Mouse (Mus musculus): Measurements from ENCODE around the gene Fut2. TPM values are rescaled to one million over a fixed set of nuclear protein-coding genes. Genes with fewer than 3 reads are reported as not detected.

Gene Fut2
- total and polyA plus RNA-seq, 3 experiments = not detected

GRCm38 (mm10) chr7:45626571-45627076 lies 39.6 kb downstream of the Fut2 start:
- Histone ChIP-seq H3K36me3 (replicated peaks in 1 of 2; ENCODE audit: control insufficient read depth in 1 of 2, insufficient read depth in 1 of 2, low read length in 1 of 2) (peaks cover 0 to 21% of the 10 kb centered on the region in 2 experiments), H3K79me2 (replicated peaks; ENCODE audit: control insufficient read depth, extremely low read depth, insufficient read depth, poor library complexity, severe bottlenecking) (no peaks in the 10 kb centered on the region)
- dilution Hi-C loops (cut with MboI; ENCODE audit: extremely low pct_ligation_motif_present, extremely low pct_unique_long_range_greater_than_20kb, low sequenced_read_pairs) = no loop called here

GRCm38 (mm10) chr7:45625481-45625880 lies 40.7 kb downstream of the Fut2 start:
- H3K27me3 ChIP-seq (replicated peaks) = no peaks in the 10 kb centered on the region
- H3K79me2 ChIP-seq (replicated peaks; ENCODE audit: control insufficient read depth, extremely low read depth, insufficient read depth, poor library complexity, severe bottlenecking) = no peaks in the 10 kb centered on the region
- H3K9ac ChIP-seq (ENCODE audit: insufficient read depth, low read depth) = no peak overlapping the region
- H3K4me1 ChIP-seq (ENCODE audit: control insufficient read depth in 1 of 2, insufficient read depth in 2 of 2) = peaks cover 2 to 11% of the 10 kb centered on the region in 2 experiments; a peak in 3 of 4 replicates
- H3K4me2 ChIP-seq (ENCODE audit: insufficient read depth, low read depth, poor library complexity, severe bottlenecking) = no peak overlapping the region
- no peak overlapping the region for H3K4me3 ChIP-seq (replicated peaks in 1 of 3; ENCODE audit: low read depth in 2 of 3, low read length in 2 of 3, poor library complexity in 1 of 3)
- DNase-seq (ENCODE audit: extremely low read depth) = no peak
- no peak overlapping the region for H3K27ac ChIP-seq (ENCODE audit: insufficient read depth, low read depth)
- no peak for TF ChIP-seq RAD21 (IDR thresholded peaks at IDR 0.05; ENCODE audit: low read depth, low read length)
- no peak for TF ChIP-seq RCOR1 (conservative IDR thresholded peaks at IDR 0.05; ENCODE audit: low read depth, low read length)
- TF ChIP-seq POLR2AphosphoS2 (IDR thresholded peaks at IDR 0.05; ENCODE audit: low read depth, low read length) = no peak
- no peak for TF ChIP-seq NELFE (IDR thresholded peaks at IDR 0.05; ENCODE audit: low read depth, low read length)
- no peak for TF ChIP-seq ZKSCAN1 (IDR thresholded peaks at IDR 0.05; ENCODE audit: borderline replicate concordance, low read depth, low read length)
- TF ChIP-seq ZNF384 (IDR thresholded peaks at IDR 0.05; ENCODE audit: low read depth, low read length) = no peak
- no peak for TF ChIP-seq NRF1 (IDR thresholded peaks at IDR 0.05; ENCODE audit: low read depth, low read length)
- TF ChIP-seq TCF12 (IDR thresholded peaks at IDR 0.05; ENCODE audit: low read depth, low read length) = no peak
- TF ChIP-seq TBP (conservative IDR thresholded peaks at IDR 0.05; ENCODE audit: low read depth, low read length) = no peak
- no peak for TF ChIP-seq ZC3H11A (IDR thresholded peaks at IDR 0.05; ENCODE audit: low read depth, low read length)
- TF ChIP-seq PAX5 (IDR thresholded peaks at IDR 0.05; ENCODE audit: low read length) = no peak
- TF ChIP-seq MEF2A (IDR thresholded peaks at IDR 0.05; ENCODE audit: borderline replicate concordance, low read depth, low read length) = no peak
- no peak for TF ChIP-seq SIN3A (IDR thresholded peaks at IDR 0.05; ENCODE audit: low read length)
- TF ChIP-seq E2F4 (IDR thresholded peaks at IDR 0.05; ENCODE audit: insufficient replicate concordance, low read depth, low read length) = no peak
- no peak for TF ChIP-seq IRF4 (IDR thresholded peaks at IDR 0.05; ENCODE audit: low read depth, low read length)
- in situ Hi-C loops (cut with MboI; ENCODE audit: low pct_ligation_motif_present, low pct_unique_long_range_greater_than_20kb, low sequenced_read_pairs) = no loop called here
- H3K9me3 ChIP-seq (replicated peaks; ENCODE audit: low read length) = peaks cover 33% of the 10 kb centered on the region
- H3K36me3 ChIP-seq (replicated peaks in 1 of 2; ENCODE audit: control insufficient read depth in 1 of 2, insufficient read depth in 1 of 2, low read length in 1 of 2) = peaks cover 0 to 28% of the 10 kb centered on the region in 2 experiments
- dilution Hi-C loops (cut with MboI; ENCODE audit: extremely low pct_ligation_motif_present, extremely low pct_unique_long_range_greater_than_20kb, low sequenced_read_pairs) = no loop called here

More at GRCm38 (mm10) chr7:45626571-45627076, 39.6 kb downstream of the Fut2 start:
- H3K9me3 ChIP-seq (replicated peaks; ENCODE audit: low read length) = peaks cover 35% of the 10 kb centered on the region
- in situ Hi-C loops (cut with MboI; ENCODE audit: low pct_ligation_motif_present, low pct_unique_long_range_greater_than_20kb, low sequenced_read_pairs) = no loop called here
- no peak for DNase-seq (ENCODE audit: extremely low read depth)
- H3K4me2 ChIP-seq (ENCODE audit: insufficient read depth, low read depth, poor library complexity, severe bottlenecking) = no peak overlapping the region
- H3K27ac ChIP-seq (ENCODE audit: insufficient read depth, low read depth) = no peak overlapping the region
- no peaks in the 10 kb centered on the region for H3K27me3 ChIP-seq (replicated peaks)
- H3K9ac ChIP-seq (ENCODE audit: insufficient read depth, low read depth) = no peak overlapping the region
- TF ChIP-seq NRF1 (IDR thresholded peaks at IDR 0.05; ENCODE audit: low read depth, low read length) (no peak), POLR2A (IDR thresholded peaks at IDR 0.05; ENCODE audit: low read depth, low read length) (no peak), MEF2A (IDR thresholded peaks at IDR 0.05; ENCODE audit: borderline replicate concordance, low read depth, low read length) (no peak), CTCF (conservative IDR thresholded peaks at IDR 0.05 in 1 of 2, IDR thresholded peaks at IDR 0.05 in 1 of 2; ENCODE audit: low read depth in 2 of 2, low read length in 2 of 2) (no peak), ZNF384 (IDR thresholded peaks at IDR 0.05; ENCODE audit: low read depth, low read length) (no peak)
- H3K4me1 ChIP-seq (ENCODE audit: control insufficient read depth in 1 of 2, insufficient read depth in 2 of 2) = peaks cover 0 to 2% of the 10 kb centered on the region in 2 experiments; a peak in 2 of 4 replicates
- H3K4me3 ChIP-seq (replicated peaks in 1 of 3; ENCODE audit: low read depth in 2 of 3, low read length in 2 of 3, poor library complexity in 1 of 3) = no peak overlapping the region
